Mouse (Mus musculus): ENCODE measurements at regions not wholly inside any gene's neighbourhood (a gene's known extent, or its start where the extent isn't known, plus 50 kb on each side); places are given as distances from the start of the nearest gene placed in this dataset.

DNA sequence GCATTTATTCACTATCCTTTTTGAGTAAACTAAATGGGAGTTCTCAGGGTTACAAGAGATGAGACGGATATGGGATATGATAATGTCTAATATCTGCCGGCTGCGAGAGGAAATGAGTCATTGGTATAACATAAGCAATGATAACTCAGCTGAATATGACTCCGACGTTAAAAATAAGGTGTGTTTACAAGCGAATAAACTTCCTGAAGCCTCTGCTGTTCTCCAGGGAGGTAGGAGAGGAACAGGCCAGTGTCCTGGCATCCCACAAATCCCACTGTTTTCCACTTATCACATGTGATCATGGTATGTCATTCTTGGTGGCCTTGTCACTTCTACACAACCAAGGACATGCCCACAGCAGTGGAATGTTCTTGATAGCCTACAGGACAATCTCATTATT, 641.7 kb upstream of the Sall1 start:
- TF ChIP-seq CTCF (IDR thresholded peaks at IDR 0.05; ENCODE audit: borderline replicate concordance, insufficient read depth, low read length) (no peak), POLR2A (IDR thresholded peaks at IDR 0.05; ENCODE audit: low read depth, low read length) (no peak)
